Mouse (Mus musculus): Measurements from ENCODE around the gene Sept12. TPM values are rescaled to one million over a fixed set of nuclear protein-coding genes. Genes with fewer than 3 reads are reported as not detected.

Sept12 gene
- not detected in 2 replicates for polyA plus RNA-seq (2012; ENCODE audit: low replicate concordance)

DNA sequence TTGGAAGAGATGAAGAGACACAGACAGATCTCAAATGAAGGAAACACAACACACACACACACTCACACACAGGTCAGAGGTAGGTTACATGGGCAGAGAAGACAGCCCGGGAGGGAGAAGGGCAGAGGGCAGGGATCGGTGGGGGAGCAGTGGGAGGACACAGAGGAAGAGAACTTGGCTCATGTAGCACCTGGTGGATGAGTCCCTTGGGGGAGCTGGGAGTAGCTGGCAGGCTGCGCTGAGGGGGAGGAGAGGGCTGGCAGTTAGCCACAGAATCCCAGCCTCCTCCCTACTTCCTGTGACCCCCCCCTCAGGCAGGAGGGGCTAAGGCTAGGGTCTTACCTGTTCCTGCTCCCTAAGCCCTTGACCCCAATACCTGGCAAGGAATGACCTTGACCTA, at the start of gene Sept12:
Gene Sept12, minus strand, starts transcription at position 300 of the 400 bp plus-strand sequence.

DNA sequence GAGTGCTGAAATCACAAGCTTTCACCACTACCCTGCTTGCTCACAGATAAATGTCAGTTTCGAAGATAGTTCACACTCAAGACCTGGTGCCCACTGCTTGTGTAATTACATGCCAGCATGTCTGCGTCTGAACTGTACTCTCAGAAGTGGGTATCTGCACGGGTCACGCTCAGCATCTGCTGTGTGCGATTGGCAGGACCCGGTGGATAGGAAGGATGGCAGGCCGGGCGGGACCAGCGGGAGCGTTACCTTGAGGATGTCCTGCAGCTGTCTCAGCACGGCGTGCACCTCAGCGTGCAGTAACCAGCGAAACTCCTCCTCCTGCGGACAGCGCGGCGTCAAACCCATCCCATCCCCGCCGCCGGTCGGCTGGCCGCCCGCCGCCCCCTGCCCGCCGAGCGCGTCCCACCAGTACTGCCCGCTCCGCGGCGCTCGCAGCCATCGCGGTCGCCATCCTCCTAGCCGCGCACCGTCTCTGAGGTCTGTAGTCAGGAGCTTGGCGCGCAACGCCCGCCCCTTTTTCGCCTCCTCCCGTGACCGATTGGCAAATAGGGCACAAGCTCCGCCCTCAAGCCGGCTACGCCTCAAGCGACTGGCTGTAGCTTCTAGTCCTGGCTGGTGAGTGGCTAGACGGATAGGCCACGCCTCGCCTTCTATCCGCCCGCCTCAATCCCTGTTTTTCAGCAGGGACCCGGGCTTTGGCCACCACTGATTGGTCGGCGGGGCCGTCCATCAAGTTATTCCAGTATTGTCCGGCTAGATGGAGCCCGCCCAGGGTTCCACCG, 15.6 kb upstream of the Sept12 start, which contains the start of gene Rogdi:
Gene Rogdi, minus strand, starts transcription at position 500 of the 785 bp plus-strand sequence.

DNA sequence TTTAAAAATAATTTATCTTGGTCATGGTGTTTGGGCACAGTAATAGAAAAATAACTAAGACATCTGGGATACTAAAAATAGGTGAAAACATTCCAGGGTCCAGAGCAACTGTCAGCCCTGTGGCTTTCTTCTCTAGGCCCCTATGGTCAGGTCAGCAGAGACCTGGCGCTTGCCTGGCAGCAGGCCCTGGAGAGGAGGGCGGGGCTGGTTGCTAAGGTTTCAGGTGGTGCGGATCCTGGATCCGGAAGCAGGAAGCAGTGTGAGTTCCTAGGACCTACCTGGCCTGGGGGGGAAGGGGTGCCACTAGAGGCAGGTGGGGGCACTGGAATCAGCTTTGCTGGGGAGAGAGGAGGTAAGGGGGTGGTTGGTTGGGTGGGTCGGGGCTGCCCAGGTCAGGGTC, 9.4 kb upstream of the Sept12 start, which contains the start of gene Smim22:
Gene Smim22, plus strand, starts transcription at position 222 of the 400 bp plus-strand sequence.

DNA sequence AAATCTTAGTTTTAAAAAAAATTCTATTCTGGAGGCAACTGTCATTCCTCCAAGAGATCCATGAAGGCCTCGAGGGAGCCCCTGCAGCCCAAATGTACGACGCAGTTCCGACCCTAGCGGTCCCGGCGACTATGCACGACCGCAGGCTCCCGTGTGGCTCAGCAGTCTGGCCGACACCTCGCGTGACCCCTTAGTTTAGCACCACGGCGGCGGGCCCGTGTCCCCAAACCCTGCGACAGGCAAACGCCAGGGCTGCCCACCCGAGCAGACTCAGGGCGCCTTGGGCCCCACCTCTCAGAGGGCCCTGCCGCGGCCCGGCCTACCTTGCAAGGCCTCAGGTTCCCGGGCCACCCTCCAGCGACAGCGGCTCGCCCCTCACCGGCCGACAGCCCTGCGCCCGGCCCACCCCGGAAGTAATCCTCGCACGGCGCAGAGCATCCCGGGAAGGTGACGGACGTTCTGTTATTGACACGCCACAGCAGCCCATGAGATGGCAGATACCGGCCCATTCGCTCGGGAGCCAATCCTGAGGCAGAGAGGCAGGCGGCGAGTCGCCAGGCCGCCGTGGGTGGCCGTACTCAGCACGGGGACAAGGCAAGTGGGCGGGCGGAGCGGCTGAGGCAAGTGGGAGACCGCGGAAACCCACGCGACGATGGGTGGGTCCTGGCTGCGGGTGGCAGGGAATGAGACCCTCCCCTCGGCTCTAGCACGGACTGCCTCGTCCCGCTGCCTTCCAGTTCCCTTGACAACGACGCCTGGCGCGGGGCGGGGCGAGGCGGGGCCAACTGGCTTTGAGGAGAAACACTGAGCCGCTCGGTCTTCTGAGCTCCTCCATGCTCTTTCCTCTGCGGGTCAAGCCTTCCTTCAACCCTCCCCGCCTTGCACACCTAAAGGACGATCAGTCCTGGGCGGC, 33.6 kb downstream of the Sept12 start, which contains the start of gene Anks3:
Gene Anks3, minus strand, starts transcription at position 409 of the 913 bp plus-strand sequence.

DNA sequence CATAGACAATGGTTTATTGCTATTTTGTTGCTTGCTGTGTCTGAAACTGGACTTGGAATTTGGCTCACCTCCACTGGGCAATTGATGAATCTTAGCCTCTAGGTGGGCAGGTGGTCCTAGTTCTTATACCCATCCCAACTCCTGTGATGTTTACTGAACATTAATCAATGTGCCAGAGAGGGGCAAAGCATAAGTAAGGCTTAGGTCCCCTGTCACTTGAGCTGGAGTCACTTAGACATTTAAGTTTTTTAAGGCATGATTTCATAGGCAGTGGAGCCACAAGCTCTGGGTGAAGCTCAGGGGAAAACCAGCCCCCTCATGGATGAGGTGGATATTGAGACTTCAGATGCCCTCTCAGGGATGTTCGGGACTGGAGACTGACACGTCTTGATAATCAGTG, 59.2 kb downstream of the Sept12 start, which contains the start of gene Nudt16l1:
Gene Nudt16l1, plus strand, starts transcription at position 301 of the 400 bp plus-strand sequence.

Other genes starting within 250 kb of the Sept12 start
- 47.1 and 78.2 TPM in 2 replicates for gene Cdip1, start 207.6 kb downstream of the Sept12 start, polyA plus RNA-seq (2012; ENCODE audit: low replicate concordance)
- not detected in 2 replicates for gene 4930562C15Rik, start 162.4 kb downstream of the Sept12 start, polyA plus RNA-seq (2012; ENCODE audit: low replicate concordance)
- 248 and 524 TPM in 2 replicates for gene Ubald1, start 117.5 kb downstream of the Sept12 start, polyA plus RNA-seq (2012; ENCODE audit: low replicate concordance)
- 47.2 and 75.1 TPM in 2 replicates for gene Mgrn1, start 111.6 kb downstream of the Sept12 start, polyA plus RNA-seq (2012; ENCODE audit: low replicate concordance)
- 29.1 and 39.8 TPM in 2 replicates for gene Nudt16l1, start 59.1 kb downstream of the Sept12 start, polyA plus RNA-seq (2012; ENCODE audit: low replicate concordance)
- 44.5 and 87.9 TPM in 2 replicates for gene Anks3, start 33.6 kb downstream of the Sept12 start, polyA plus RNA-seq (2012; ENCODE audit: low replicate concordance)
- not detected in 2 replicates for gene Smim22, start 9.4 kb upstream of the Sept12 start, polyA plus RNA-seq (2012; ENCODE audit: low replicate concordance)
- gene Rogdi, start 15.7 kb upstream of the Sept12 start, polyA plus RNA-seq (2012; ENCODE audit: low replicate concordance), result 205 and 264 TPM in 2 replicates
- 14.7 and 34.6 TPM in 2 replicates for gene Glyr1, start 52.0 kb upstream of the Sept12 start, polyA plus RNA-seq (2012; ENCODE audit: low replicate concordance)
- 21.6 and 26.2 TPM in 2 replicates for gene Ubn1, start 52.2 kb upstream of the Sept12 start, polyA plus RNA-seq (2012; ENCODE audit: low replicate concordance)
- 1.9 and 3.0 TPM in 2 replicates for gene Ppl, start 134.6 kb upstream of the Sept12 start, polyA plus RNA-seq (2012; ENCODE audit: low replicate concordance)
- 0.09 TPM in 1 of 2 replicates, not detected in the other for gene Sec14l5, start 149.3 kb upstream of the Sept12 start, polyA plus RNA-seq (2012; ENCODE audit: low replicate concordance)
- 35.6 and 64.5 TPM in 2 replicates for gene Nagpa, start 206.2 kb upstream of the Sept12 start, polyA plus RNA-seq (2012; ENCODE audit: low replicate concordance)
- gene AU021092, start 224.4 kb upstream of the Sept12 start, polyA plus RNA-seq (2012; ENCODE audit: low replicate concordance), result 1.3 TPM in 1 of 2 replicates, not detected in the other
- 12.9 and 22.3 TPM in 2 replicates for gene Alg1, start 235.8 kb upstream of the Sept12 start, polyA plus RNA-seq (2012; ENCODE audit: low replicate concordance)